Mouse (Mus musculus) stomach, postnatal 0 days (tissue): Measurements from ENCODE around the gene Ncapd3.

Experiments
- CTCF ChIP-seq: IDR thresholded peaks from 2 replicates; pipeline ENCODE4 v1.5.1; 2016; ENCODE audit warnings: antibody characterized with exemption, low read depth, mild to moderate bottlenecking, moderate library complexity
- EP300 ChIP-seq: optimal IDR thresholded peaks from 2 replicates; pipeline ENCODE3; 2016; ENCODE audit warnings: antibody characterized with exemption

- no peak for TF ChIP-seq CTCF
- TF ChIP-seq EP300, result no peak
These were observed 98.7 kb downstream of the Ncapd3 start for GRCm38 (mm10) chr9:27128629-27129028.
